Mouse (Mus musculus) activated CD4-positive, CD25-positive, alpha-beta regulatory T cell, adult 4 months (primary cell): ENCODE results near the gene Cep162. TPM values are rescaled to one million over a fixed set of nuclear protein-coding genes. Genes with fewer than 3 reads are reported as not detected.

Experiments
- ATAC-seq: one replicate; pipeline ENCODE4 v1.8.0; 2017
- polyA plus RNA-seq, 2 experiments: library from polyadenylated mRNA; unstranded; fragments of 100-300 nt; shearing (Covaris generic); gene quantifications; one replicate each; pipeline ENCODE4 v1.2.1; 2017

Cep162 gene
- 10 to 100 TPM; 10.6 to 13.0 TPM for polyA plus RNA-seq

GRCm38 (mm10) chr9:87254903-87255695, at the start of gene Cep162:
Cep162 (minus strand) TSS chr9:87255536.
- peak; percentile 92 for ATAC-seq

DNA sequence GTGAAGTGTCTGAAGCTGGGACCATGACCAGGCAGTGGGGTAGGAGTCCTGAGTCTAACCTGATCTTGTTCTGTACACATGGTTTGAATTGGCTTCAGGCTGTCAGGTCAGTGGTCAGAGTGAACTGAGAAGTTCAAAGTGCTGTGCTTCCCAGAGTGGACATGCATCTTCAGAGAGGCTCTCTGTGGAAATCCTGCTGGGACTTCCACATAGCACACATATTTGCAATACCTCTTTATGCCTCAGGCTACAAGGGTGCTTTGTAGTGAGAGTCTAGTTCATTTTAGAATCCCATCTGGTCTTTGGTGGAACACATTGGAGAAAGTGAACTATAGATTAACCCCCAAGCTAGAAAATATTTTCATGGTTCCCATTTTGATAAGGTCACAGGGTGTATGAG, 47.9 kb upstream of the Cep162 start:
- ATAC-seq, result no peak

GRCm38 (mm10) chr9:87298900-87299299, 43.6 kb upstream of the Cep162 start:
- ATAC-seq, result no peak

DNA sequence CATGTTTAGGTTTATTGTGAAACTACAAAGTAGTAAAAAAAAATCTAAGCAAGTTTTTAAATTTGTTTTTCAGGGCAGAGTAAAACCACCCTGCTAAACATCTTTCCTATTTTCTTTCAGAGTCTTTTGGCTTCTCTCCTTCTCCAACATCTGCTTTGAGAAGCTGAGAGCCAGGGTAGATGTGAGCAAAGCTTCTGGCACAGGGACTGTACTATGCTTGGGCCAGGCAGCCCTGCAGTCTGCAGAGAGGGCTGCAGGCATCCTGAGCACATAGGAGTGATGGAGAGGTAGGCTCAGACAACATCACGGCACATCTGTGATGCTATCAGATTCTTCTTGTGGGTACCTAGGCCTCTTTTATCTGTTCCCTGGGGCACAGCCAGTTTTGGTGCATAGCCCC, 42.2 kb upstream of the Cep162 start:
- ATAC-seq, result no peak

DNA sequence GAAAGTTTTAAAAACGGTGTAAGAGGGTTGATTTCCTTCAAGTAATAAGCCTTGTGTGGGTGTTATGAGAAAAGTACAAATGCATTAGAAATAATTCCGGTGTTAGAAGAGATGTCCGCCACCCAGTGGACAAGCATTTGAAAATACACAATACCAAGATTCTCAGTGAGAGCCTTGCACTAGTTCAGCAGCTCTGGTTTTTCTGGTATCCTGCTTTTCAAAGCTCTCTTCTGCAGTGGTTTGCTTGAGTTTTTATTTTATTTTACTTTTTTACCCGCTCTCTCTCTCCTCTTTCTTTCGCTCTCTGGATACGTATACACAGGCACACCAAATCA, 327 bp upstream of the Cep162 start:
- ATAC-seq, result peak; percentile 62

- peak; percentile 72 for ATAC-seq
These were observed 7.2 kb downstream of the Cep162 start for GRCm38 (mm10) chr9:87248118-87248517.

GRCm38 (mm10) chr9:87247678-87248077, 7.7 kb downstream of the Cep162 start:
- ATAC-seq, result no peak

DNA sequence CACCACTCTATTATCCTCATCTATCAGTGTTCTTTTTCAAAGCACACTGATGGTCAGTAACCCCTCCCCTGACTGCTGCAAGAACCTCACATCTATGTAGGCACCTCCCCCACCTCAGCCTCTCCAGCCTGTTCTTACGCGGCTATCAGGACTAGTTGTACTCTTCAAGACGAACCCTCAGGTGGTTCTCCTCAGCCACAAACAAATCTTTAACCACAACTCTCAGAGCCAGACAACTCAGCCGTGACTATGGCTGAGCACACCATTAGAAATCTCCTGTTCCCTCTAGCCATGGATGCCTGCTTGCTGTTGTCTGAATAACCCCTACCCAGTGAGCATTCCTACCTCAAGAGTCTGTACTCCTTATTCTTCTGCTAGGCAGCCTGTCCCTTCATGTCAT, 42.1 kb downstream of the Cep162 start:
- no peak for ATAC-seq

GRCm38 (mm10) chr9:87210830-87211339, 44.5 kb downstream of the Cep162 start:
- ATAC-seq, result no peak

GRCm38 (mm10) chr9:87202431-87202830, 52.9 kb downstream of the Cep162 start:
- no peak for ATAC-seq

DNA sequence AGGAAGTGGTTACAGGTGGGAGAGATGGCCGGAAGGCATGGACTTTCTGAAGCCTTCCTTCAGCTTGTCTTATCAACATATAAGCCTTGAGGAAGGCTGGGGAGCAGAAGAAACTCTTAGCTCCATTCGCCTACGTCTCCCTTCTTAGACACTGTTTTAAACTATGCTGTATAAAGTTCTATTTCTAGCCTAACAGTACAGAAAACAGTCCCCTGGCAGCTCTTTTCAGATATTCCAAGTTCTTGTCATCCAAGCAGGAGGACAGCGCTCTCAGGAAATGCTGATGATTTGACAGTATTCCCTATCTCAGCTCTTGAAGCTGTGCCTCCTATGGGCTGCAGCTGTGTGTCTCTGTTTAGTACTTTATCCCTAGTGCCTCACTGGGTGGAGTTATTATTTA, 54.4 kb downstream of the Cep162 start:
- ATAC-seq, result no peak

DNA sequence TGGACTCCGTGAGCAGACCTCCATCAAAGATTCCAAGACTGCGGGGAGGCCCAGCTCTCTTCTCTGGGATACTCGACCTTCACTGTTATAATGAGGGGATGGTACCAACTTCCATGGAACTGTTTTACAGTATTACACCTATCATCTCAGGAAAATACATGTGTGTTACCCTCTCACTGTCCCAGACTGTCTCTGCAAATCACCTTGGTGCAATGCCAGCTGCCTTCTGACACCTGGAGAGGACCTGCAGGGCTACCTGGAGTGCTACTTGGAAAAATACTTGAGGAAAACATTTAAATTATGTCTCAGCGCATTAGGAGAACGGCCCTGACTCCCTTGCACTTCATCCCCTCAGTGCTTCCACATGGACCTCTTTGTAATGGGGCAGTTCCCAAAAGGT, 54.9 kb downstream of the Cep162 start:
- ATAC-seq, result no peak

- ATAC-seq, result no peak
These were observed 57.3 kb downstream of the Cep162 start for GRCm38 (mm10) chr9:87198036-87198435.

DNA sequence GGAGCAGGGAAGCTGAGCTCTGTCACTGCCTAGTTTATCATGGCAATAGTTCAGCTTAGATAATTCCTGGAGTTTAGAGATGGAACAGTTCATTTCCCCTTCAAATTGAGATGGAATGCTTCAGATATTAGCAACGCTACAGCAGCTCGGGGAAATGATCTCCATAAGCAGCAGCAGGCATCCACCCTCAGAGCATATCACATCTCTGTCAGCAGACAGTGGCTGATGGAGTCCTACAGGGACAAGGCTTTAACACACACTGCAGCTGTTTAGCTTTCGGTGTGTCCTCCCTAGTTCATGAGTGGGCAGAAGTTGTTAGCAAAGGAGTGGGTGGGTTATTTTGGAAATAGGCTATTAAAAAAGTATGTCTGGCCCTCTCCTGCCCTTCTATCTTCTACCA, 58.1 kb downstream of the Cep162 start:
- ATAC-seq, result no peak

DNA sequence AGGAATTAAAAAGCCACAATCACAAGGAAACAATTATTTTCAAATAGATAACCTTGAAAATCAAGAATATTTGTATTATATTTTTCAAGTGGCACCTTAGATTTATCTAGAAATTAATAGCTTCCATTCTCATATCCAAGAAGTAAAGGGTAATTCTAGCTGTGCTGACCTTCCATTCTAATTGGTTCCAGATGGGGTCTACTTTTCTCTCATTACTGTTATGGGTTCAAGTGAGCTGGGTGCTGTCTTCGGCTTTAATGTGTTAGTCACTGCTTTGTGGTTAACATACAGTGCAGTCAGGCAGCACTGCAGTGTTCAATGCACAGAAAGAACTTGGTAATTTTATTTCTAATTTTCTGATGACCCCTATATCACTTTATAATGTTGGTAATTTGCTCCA, 61.6 kb downstream of the Cep162 start:
- no peak for ATAC-seq

- ATAC-seq, result no peak
These were observed 68.0 kb downstream of the Cep162 start for GRCm38 (mm10) chr9:87187336-87187735.

GRCm38 (mm10) chr9:87182231-87182630, 73.1 kb downstream of the Cep162 start:
- no peak for ATAC-seq

DNA sequence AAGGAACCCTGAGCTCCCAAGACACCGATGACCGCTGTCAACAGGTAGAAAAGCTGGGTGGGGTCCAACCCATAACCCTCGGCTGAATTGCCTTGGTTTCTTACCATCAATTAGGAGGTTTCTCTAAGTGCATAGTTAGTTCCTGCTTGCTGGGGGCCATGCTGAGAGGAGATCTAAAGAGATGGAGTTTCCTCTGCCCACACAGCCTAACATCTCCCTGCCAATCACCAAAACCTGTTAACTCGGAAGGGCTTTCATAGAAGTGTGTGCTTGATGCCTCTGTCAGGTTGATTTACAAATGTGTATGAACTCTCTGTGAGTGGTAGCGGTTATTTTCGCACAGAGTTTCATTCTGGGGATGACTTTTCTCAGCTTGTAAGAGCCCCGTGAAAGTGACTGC, 76.8 kb downstream of the Cep162 start:
- ATAC-seq, result peak; percentile 61

- no peak for ATAC-seq
These were observed 83.8 kb downstream of the Cep162 start for GRCm38 (mm10) chr9:87171517-87171916.

GRCm38 (mm10) chr9:87170891-87171290, 84.4 kb downstream of the Cep162 start:
- ATAC-seq, result no peak

DNA sequence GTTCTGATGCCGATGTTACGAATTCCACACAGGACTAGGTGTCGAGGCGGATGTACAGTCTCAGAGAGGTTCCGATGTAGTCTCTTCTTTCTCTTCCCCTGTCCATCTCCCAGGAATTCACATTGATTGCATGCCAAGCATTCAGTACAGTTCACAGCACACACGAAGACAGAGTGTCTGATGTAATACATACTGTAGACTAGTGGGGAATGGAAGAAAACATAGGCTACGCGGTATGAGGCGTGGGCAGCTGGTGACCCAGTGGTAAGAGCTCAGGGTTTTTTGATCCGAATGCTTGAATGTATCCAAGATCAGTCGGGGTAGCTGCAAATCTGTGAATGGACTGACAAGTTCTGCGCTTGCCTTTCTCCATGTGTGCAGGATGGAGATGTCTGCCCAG, 86.2 kb downstream of the Cep162 start:
- ATAC-seq, result no peak

DNA sequence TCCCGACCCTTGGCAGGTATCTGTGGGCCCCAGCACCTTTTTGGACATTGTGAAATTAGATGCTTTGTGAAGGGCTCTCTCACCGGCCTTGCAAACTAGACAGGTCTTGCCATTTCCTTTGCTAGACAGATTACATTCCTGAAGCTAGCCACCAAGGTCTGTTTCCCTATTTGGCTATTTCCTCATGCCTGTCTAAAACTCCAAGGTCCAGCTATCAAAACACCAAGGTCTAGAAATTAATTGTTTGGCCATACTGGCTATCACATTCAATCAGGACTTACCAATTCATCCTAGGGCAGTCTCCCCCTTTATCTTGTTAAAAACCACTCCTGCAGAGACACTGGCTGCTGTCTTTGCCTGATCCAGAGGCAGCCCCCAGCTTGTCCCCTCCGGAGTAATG, 87.3 kb downstream of the Cep162 start:
- no peak for ATAC-seq

GRCm38 (mm10) chr9:87167001-87167830, 88.1 kb downstream of the Cep162 start:
- ATAC-seq, result no peak

- no peak for ATAC-seq
These were observed 92.8 kb downstream of the Cep162 start for GRCm38 (mm10) chr9:87162559-87162958.
